Mouse (Mus musculus) adrenal gland, adult 8-10 months (tissue): Measurements from ENCODE around the gene Iqcg. TPM values are rescaled to one million over a fixed set of nuclear protein-coding genes. Genes with fewer than 3 reads are reported as not detected.
A peak's percentile ranks its signal among the peaks of the same experiment; 100 is the strongest.

Experiments used
- DNase-seq: peaks from one replicate; pipeline ENCODE4 v3.0.0; 2022
- total RNA-seq, 4 experiments: library from RNA; stranded (reverse); gene quantifications; 2 replicates each; pipeline ENCODE4 v1.2.4; 2022

Iqcg gene
- total RNA-seq, 4 experiments from 2014 or later, result 1.0 to 6.4 (median 3.7) TPM

- DNase-seq, result no peak
Observed at GRCm38 (mm10) chr16:33049809-33050208, 6.2 kb downstream of the Iqcg start.

DNA sequence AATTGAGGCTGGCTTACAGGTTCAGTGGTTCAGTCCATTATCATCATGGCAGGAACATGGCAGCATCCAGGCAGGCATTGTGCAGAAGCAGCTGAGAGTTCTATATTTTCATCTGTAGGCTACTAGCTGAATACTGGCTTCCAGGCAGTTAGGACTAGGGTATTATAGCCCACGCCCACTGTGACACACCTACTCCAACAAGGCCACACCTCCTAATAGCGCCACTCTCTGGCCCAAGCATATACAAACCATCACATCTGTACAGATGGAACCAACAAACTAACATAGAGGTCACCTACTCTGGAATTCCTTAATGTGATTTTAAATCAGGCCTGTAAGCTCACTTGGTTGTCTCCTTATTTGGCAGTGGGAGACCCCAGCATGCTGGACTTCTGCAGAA, 7.3 kb downstream of the Iqcg start:
- DNase-seq, result no peak

GRCm38 (mm10) chr16:33048004-33048403, 8.0 kb downstream of the Iqcg start:
- DNase-seq, result no peak

DNA sequence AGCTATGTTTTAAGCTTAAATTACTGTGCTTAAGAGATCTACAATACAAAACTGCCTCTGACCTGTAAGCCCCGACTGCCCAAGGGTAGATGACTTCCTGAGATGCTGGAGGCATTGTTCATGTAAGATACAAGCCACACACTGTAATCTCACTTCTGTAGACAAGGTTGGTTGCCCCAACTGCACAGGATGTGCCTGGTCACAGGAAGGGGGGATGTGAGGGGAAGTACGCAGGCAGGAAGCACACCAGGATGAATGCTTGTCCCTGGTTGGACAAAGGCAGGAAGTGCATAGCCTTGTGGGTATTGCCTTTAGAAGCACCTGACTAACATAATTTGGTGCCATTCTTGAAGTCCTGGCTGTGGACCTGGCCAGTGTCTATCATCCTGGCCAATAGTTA, 12.8 kb downstream of the Iqcg start:
- DNase-seq, result no peak

- DNase-seq, result no peak
Observed at GRCm38 (mm10) chr16:33042682-33043081, 13.3 kb downstream of the Iqcg start.

GRCm38 (mm10) chr16:33036006-33036405, 20.0 kb downstream of the Iqcg start:
- DNase-seq, result no peak

GRCm38 (mm10) chr16:33026357-33026756, 29.7 kb downstream of the Iqcg start:
- no peak for DNase-seq

DNA sequence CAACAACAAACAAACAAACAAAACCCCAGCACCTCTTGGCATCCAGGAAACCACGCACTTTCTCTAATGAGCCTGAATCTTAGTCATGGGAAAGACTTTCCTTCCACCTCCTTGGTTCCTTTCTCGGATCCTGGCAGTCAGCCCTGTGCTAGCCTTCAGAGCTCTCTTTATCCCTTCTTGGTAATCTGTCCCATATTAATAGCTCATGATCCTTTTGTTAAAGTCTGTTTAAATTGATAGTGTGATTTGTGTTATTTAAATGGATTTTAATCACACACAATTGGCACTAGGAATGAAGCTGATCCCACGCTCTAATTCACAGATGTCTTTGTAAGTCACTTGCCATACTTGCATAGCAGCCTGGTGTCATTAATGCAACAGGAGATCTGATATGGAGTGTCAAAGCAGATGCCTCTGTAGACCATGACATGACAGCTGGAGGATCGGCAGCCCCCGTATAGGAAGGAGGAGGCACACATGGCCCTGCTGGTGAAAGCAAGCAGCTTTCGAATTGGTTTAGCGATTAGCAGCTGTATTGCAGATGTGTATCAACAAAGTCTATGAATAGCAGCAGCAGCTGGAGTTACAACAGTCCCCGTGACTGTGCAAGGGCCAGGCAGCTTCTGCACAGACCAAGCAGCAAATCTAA, 31.4 kb downstream of the Iqcg start:
- DNase-seq, result no peak

GRCm38 (mm10) chr16:33023750-33024149, 32.3 kb downstream of the Iqcg start:
- peak; percentile 71 for DNase-seq

- DNase-seq, result no peak
Observed at GRCm38 (mm10) chr16:33021381-33021780, 34.6 kb downstream of the Iqcg start.

GRCm38 (mm10) chr16:33019117-33019770, 36.8 kb downstream of the Iqcg start:
- DNase-seq, result peak; percentile 30

- no peak for DNase-seq
Observed at GRCm38 (mm10) chr16:33017677-33018349, 38.2 kb downstream of the Iqcg start.

- no peak for DNase-seq
Observed at GRCm38 (mm10) chr16:33015986-33016385, 40.0 kb downstream of the Iqcg start.

DNA sequence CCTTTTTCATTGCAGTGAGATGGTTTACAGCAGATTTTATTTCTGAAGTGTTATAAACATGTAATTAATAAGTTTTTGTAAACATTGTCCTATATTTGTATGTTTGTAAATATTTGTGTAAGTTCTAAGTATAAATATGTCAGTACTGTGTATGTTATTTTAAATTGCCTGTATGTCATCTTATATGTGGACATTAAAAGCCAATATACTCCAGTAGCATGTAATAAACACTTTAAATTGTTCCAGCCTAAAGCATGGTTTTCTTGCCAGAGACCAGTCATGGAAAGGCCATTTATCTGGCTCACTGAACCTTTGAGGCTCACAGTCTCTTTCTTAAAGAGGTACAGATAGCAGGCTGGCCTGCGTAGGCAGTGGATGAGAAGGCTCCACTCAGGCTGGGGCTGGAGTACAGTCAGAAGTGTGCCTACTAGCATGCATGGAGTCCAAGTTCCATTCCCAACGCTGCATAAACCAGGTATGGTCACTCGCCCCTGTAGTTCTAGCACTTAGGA, 40.6 kb downstream of the Iqcg start:
- no peak for DNase-seq

GRCm38 (mm10) chr16:33014921-33015320, 41.1 kb downstream of the Iqcg start:
- DNase-seq, result no peak

GRCm38 (mm10) chr16:33013801-33014200, 42.2 kb downstream of the Iqcg start:
- DNase-seq, result no peak

DNA sequence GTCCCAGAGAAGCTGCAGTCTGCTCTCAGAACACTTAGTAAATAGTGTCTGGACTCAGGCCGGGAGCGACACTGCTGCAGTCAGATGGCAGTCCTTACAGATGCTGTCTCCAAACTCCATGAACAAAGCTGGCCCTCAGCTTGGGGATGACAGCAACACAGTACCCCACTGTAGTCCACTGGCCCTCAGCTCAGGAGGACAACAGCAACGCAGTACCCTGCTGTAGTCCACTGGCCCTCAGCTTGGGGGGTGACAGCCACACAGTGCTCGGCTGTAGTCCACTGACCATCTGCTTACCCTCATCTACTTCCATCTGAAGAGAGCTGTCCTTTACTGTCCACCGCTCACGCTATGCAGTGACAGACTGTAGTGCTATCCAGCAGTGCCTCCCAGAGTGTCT, 45.9 kb downstream of the Iqcg start:
- no peak for DNase-seq

DNA sequence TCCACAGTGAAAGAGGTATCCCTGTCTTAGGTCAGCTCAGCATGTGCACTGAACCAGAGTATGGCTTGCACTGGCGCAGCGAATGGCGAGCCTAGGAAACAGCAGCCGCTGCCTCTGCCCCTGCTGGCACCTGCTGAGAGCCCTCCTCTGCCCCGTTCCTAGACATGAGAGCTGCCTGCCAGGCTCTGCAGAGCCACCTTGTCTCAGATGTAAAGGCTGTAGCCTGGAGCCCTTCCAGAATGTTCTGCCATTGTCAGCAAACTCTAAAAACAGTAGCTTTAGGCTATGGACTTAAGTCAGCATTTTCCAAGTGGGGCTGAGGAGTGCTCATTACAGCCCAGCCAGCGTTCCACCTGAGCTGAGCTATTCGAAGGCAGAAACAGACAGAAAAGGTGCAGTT, 48.6 kb downstream of the Iqcg start:
- no peak for DNase-seq

DNA sequence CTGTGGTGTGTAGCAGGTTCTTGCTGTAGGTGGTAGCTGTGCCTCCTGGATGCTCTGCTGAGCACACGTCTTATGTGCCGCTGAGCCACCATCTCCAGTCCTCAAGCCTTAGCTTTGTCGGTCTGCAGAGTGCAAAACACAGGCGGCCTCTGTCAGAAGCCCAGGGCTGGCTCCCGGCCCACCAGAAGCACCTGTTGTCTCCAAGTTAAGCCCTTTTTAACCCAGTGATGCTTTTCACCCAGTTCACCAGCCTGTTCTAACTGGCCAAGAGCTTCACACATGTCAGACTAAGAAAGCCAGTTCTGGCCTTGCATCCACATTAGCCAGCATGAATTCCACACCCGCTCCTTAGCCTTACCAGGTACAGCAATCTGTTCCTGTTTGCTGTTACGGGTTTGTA, 49.1 kb downstream of the Iqcg start:
- no peak for DNase-seq

DNA sequence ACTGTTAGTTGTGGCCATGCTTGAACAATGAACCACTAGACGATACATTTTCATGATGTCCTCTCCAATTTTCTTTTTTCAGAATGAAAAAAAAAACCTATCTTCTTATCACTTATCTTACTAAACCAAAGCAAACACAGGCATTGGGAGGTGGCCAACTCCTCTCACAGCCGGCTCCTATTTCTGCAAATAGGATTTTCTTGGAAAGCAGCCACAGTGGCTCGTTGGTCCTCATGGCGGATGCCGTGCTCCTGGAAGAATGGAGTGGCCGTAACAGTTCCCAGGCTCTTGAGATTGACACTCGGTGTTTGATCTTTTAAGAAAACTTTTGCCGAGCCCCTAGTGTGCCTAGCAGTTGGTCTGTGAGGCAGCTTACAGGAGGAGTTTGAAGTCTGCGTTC, 50.8 kb downstream of the Iqcg start:
- no peak for DNase-seq

DNA sequence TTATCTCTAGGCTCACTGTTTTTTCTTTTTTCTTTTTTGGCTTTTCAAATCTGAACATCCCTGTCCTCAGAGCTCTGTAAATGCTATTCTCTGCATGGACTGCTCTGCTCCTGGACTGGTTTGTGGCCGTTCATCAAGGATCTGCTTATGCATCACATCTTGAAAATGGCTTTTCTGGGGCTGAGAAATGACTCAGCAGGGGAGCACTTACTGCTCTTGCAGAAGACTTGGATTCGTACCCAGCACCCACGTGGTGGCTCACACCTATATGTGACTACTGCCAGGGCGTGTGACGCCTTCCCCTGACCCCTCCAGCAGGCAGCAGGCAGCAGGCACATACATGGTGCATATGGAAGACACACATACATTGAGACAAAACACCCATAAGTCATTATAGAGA, 63.9 kb downstream of the Iqcg start:
- DNase-seq, result no peak

- DNase-seq, result no peak
Observed at GRCm38 (mm10) chr16:32984631-32985030, 71.4 kb downstream of the Iqcg start.

- DNase-seq, result no peak
Observed at GRCm38 (mm10) chr16:32981405-32981804, 74.6 kb downstream of the Iqcg start.

DNA sequence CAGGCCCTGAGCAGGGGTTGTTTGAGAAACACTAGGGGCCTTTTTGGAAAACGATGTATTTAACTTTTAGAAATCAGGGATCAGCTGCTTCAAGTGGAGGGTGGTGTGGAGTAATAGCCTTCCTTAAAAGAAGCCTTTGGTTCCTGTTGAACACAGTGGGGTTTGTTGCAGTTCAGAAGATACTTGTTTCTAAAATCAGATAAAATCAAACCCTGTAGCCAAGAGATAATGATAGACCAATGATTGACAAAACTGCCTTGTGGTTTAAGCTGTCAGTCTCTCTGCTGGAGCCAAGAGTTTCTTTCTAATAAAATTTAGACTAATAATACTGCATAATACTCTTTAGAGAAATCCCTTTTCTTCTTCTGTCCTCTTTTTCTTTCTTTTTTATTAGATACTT, 75.8 kb downstream of the Iqcg start:
- DNase-seq, result no peak
